17 mouse cellular contexts compared by ENCODE assay signal in genomic region chr5:76182326-76182725, GRCm38 (mm10). TPM values are rescaled to one million over a fixed set of nuclear protein-coding genes. Genes with fewer than 3 reads are reported as not detected.
DNase-seq lines count a peak whose midpoint lies in the region; ATAC-seq lines count a peak whose summit lies in the region.
"Had no signal": no experiment of that assay in that cellular context is flagged by ENCODE, and none has a peak within 500 bp of the region (broad histone marks: within the 10 kb centered on the region; RNA-seq: fewer than 3 reads in every experiment).

No protein-coding gene starts in this region.

- peak; percentile 19 to 22 for DNase-seq in cerebellum, postnatal 10 days
- DNase-seq in kidney, adult 11 months = no peak
- DNase-seq in 3T3-L1 (ENCODE audit: low read depth, low spot score) = peak; percentile 46
- peak; percentile 49 for DNase-seq in embryonic facial prominence, embryonic 14.5 days (ENCODE audit: low spot score)
- DNase-seq in embryo, embryonic 10.5 days (ENCODE audit: low spot score) = no peak
- DNase-seq: cerebellum, adult 18-20 months; embryo, embryonic 11 days; gastrocnemius, postnatal 10 days; kidney, adult 8-10 months; kidney, postnatal 4 days; retina, postnatal 1 day had no signal

- no peak for ATAC-seq in cerebellum, adult (ENCODE audit: insufficient number of reproducible peaks, low FRiP score, low TSS enrichment)
- no peak for ATAC-seq in kidney, embryonic 16.5 days (ENCODE audit: low FRiP score, low TSS enrichment)
- ATAC-seq in embryonic facial prominence, embryonic 14.5 days (ENCODE audit: low read depth) = no peak
- ATAC-seq in inflammation-experienced regulatory T-cells, adult 6 months = no peak
- ATAC-seq: hindbrain, embryonic 16.5 days had no signal

- WGBS in kidney, embryonic 16.5 days = 29% methylated on average over 3 of the region's 3 CpGs
- WGBS in embryonic facial prominence, embryonic 14.5 days = 35% methylated on average over 3 of the region's 3 CpGs

- no peaks in the 10 kb centered on the region for H3K27me3 ChIP-seq in kidney, embryonic 16.5 days (ENCODE audit: insufficient read depth, low read length)
- H3K27me3 ChIP-seq in embryonic facial prominence, embryonic 14.5 days (replicated peaks; ENCODE audit: control insufficient read depth, insufficient read depth, low read length) = no peaks in the 10 kb centered on the region
- H3K27me3 ChIP-seq: neural tube, embryonic 15.5 days had no signal

- no peak overlapping the region for H3K4me3 ChIP-seq in kidney, embryonic 16.5 days (ENCODE audit: low read length)
- H3K4me3 ChIP-seq in embryonic facial prominence, embryonic 14.5 days (ENCODE audit: low read depth, low read length) = no peak overlapping the region
- H3K4me3 ChIP-seq: midbrain, embryonic 12.5 days had no signal

- H3K4me2 ChIP-seq in kidney, embryonic 16.5 days (replicated peaks; ENCODE audit: low read depth, low read length) = no peak overlapping the region
- peak overlapping the region; percentile 61 for H3K4me2 ChIP-seq in embryonic facial prominence, embryonic 14.5 days (ENCODE audit: low read depth, low read length)

- H3K9ac ChIP-seq in kidney, embryonic 16.5 days (replicated peaks; ENCODE audit: low read length) = 0 out of 2 replicates have a peak overlapping the region, but pooled peaks have one; percentile 6
- no peak overlapping the region for H3K9ac ChIP-seq in embryonic facial prominence, embryonic 14.5 days (ENCODE audit: low read depth, low read length)
- H3K9ac ChIP-seq: midbrain, embryonic 12.5 days; neural tube, embryonic 15.5 days had no signal

- no peaks in the 10 kb centered on the region for H3K9me3 ChIP-seq in kidney, embryonic 16.5 days (ENCODE audit: low read length)
- no peaks in the 10 kb centered on the region for H3K9me3 ChIP-seq in embryonic facial prominence, embryonic 14.5 days (ENCODE audit: control insufficient read depth, low read length)
- H3K9me3 ChIP-seq: midbrain, embryonic 12.5 days; neural tube, embryonic 15.5 days had no signal

- H3K27ac ChIP-seq in kidney, embryonic 16.5 days (ENCODE audit: low read length) = no peak overlapping the region
- H3K27ac ChIP-seq in embryonic facial prominence, embryonic 14.5 days (replicated peaks; ENCODE audit: low read depth, low read length) = peak overlapping the region; percentile 67
- H3K27ac ChIP-seq: midbrain, embryonic 12.5 days; neural tube, embryonic 15.5 days had no signal

- peaks cover 30% of the 10 kb centered on the region for H3K4me1 ChIP-seq in kidney, embryonic 16.5 days (ENCODE audit: insufficient read depth, low read length)
- peaks cover 27% of the 10 kb centered on the region for H3K4me1 ChIP-seq in embryonic facial prominence, embryonic 14.5 days (ENCODE audit: control insufficient read depth, insufficient read depth, low read length)

- no peaks in the 10 kb centered on the region for H3K36me3 ChIP-seq in kidney, embryonic 16.5 days (ENCODE audit: insufficient read depth, low read length)
- H3K36me3 ChIP-seq in embryonic facial prominence, embryonic 14.5 days (ENCODE audit: control insufficient read depth, insufficient read depth, low read length) = peaks cover 7% of the 10 kb centered on the region; the same call in 1 of the 2 replicates
- H3K36me3 ChIP-seq: midbrain, embryonic 12.5 days; neural tube, embryonic 15.5 days had no signal

RNA-seq across cellular contexts. Expression of gene Tmem165, which starts 1.4 kb away (rescaled TPM):
- polyA plus RNA-seq in kidney, embryonic 16.5 days (2015; fragmentation: Nextera tagmentation; extraction: Ambion mirVana) = 87.3 and 87.6 TPM in 2 replicates
- polyA plus RNA-seq in embryonic facial prominence, embryonic 14.5 days (2014; fragmentation: Nextera tagmentation; extraction: Ambion mirVana) = 126 and 130 TPM in 2 replicates
- 10 to 100 TPM; 10.3 to 15.8 (median 11.6) TPM for polyA plus RNA-seq in inflammation-experienced regulatory T-cells, adult 6 months (2017; shearing (Covaris generic))

RNA-seq across cellular contexts. Expression of gene Srd5a3, which starts 42.3 kb away (rescaled TPM):
- 42.8 and 44.5 TPM in 2 replicates for polyA plus RNA-seq in kidney, embryonic 16.5 days (2015; fragmentation: Nextera tagmentation; extraction: Ambion mirVana)
- polyA plus RNA-seq in embryonic facial prominence, embryonic 14.5 days (2014; fragmentation: Nextera tagmentation; extraction: Ambion mirVana) = 27.6 and 31.0 TPM in 2 replicates
- polyA plus RNA-seq in inflammation-experienced regulatory T-cells, adult 6 months (2017; shearing (Covaris generic)) = 10 to 100 TPM; 26.8 to 32.3 (median 28.1) TPM

Comparison
In these comparisons a context has a peak if more than half of its experiments do, and no peak if none do; other contexts are left out.
1. DNase-seq: peak in cerebellum, postnatal 10 days (2 of 2), 3T3-L1 (single experiment) and embryonic facial prominence, embryonic 14.5 days (single experiment); none in kidney, adult 11 months (single experiment) and embryo, embryonic 10.5 days (single experiment).